Mouse (Mus musculus): ENCODE results near the gene Gm5244.
A peak's percentile ranks its signal among the peaks of the same experiment; 100 is the strongest.

The Gm5244 gene

DNA sequence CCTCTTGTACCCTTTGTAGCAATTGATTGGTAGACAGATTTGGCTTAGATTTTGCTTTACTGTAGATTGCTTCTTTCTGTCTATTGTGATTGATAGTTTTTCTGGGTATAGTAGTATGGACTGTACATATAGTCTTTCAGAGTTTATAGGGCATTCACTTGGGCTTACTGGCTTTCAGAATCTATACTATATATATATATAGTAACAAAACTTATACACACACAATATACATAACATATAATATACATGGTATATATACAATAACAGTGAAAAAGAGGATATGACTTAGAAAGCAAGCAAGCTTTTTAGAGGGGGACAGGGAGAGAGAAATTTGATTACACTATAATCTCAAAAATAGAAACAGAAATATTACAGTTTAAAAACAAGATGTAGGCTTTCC lies at the start of gene Gm5244:
Gm5244 (plus strand) TSS at position 301 of the 400 bp plus-strand sequence.
- no peak for DNase-seq

DNA sequence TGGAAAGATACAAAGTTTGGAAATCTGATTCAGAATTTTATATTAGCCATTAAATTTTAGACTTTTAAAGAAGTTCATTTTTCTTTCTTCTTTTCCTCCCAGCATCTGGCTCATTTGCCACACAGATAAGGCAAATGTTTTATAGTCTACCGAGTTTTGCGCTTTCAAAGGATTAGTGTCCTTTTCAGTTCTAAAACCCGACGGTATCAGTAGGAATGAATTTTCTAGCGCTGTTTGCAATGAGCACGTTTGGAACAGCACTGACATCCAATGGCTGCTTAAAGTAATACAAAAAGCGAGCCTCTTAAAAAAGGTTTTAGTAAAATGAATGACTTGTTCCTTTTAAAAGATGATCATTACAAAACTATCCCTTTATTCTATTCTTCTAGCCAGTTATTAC lies 49.4 kb upstream of the Gm5244 start:
- peak; percentile 9 for DNase-seq

DNA sequence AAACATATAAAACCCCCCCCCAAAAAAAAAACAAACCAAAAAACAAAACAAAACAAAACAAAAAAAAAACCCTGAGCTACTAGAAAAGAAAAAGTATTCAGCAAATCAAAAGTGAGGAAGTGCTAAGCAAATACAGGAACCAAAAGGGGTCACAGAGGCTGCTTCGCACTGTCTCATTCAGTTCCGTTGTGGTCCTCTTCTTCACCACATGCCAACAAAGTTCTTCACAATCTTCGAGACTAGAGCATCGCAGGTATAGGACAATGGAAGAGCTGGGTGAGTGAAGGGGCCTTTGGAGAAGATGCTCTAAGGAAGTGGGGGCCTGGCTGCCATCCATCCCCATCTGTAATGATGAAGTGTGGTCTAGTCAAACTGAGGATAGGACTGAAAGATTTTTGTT lies 48.1 kb upstream of the Gm5244 start:
- DNase-seq = no peak

DNA sequence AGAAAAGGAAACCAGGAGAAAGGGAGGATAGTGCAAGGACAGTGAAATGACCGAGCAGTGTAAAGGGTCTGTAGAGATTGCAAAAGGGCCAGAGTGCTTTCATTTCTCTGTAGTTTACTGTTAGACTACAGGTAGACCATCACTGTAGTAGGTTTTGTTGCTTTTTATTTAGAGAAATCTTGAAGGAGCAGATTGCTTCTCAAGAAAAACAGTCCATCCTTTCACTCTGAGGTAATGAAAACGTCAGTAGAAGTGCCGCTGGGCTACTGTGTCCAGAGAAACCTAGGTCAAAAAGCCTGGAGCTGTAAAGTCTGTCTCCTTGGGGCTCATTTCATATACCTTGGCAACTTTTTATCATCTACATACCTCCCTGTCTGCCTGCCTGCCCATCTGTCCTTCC lies 47.4 kb upstream of the Gm5244 start:
- DNase-seq = no peak

DNA sequence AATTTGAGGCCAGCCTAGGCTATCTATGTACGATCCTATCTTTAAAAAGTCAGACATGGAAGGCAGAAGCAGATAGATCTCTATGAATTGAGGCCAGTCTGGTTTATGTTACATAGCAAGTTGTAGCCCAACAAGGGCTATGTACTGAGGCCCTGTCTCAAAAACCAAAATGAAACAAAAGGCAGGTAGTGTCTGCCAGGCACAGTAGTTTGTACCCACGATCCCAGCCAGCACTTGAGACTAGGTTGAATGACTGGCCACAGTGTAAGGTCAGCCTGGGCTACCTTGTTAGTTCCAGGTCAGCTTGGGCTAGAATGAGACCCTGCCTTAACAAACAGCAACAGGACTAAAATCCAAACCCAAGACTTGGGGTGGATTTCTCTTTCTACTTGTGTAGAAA lies 45.9 kb upstream of the Gm5244 start:
- no peak for DNase-seq

DNA sequence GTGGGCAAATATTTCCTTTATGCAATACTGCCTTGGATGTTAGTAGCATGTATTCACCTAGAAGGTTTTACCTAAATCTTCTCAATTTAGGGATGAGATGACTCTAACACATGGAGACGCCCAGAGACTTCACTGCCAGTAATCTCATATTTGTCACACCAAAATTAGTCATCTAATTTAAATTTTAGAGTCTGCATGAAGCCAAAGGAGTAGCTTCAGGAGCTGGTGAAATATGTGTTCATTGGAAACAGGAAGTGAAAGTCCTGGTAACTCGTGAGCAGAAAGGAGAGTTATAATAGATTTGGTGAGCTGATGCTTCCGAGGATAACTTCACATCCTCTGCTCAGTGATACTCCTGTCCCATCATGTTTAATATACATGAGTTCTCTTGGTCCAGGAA lies 45.4 kb upstream of the Gm5244 start:
- no peak for DNase-seq

DNA sequence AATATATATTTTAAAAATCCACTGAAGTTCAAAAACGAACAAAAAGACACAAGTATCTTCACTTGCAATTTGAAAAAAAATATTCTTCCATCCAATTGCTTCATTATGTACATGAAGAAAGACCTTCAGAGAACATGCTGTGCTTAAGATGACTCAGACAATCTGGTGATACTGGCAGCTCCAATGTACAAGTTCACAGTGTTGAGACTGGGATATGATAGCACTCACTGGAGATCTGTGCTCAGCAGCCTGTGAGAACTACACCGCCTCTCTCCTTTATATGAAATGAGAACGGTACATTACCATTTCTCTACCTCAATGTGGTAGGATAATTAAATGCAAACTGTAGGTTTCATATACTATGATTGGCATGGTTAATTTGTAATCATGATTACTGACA lies 43.7 kb upstream of the Gm5244 start:
- no peak for DNase-seq

DNA sequence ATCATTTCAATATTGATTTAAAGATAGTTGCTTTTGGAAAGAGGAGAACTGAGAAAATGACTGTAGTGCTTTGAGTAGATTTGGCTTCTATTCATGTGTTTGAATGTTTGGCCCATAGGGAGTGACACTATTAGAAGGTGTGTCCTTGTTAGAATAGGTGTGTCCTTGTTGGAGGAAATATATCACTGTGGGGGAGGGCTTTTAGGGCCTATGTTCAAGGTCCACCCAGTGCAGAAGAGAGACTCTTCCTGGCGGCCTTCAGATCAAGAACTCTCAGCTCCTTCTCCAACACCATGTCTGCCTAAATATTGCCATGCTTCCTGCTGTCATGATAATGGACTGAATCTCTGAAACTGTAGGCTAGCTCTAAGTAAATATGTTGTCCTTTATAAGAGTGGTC lies 42.2 kb upstream of the Gm5244 start:
- DNase-seq = no peak

DNA sequence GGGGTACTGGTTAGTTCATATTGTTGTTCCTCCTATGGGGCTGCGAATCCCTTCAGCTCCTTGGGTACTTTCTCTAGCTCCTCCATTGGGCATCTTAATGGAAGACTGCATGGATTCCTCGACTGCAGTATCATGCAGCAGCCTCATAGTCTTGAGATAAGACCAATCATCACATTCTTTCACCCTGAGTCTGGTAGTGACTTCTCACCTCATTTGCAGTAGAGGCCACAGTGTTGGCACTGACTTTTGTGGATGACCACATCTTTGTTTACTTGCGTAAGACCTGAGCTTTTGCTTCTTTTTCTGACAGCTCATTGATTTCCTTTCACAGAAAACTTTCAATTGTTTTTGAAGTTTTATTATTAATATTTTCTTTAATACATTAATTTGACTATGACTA lies 40.8 kb upstream of the Gm5244 start:
- DNase-seq = no peak

DNA sequence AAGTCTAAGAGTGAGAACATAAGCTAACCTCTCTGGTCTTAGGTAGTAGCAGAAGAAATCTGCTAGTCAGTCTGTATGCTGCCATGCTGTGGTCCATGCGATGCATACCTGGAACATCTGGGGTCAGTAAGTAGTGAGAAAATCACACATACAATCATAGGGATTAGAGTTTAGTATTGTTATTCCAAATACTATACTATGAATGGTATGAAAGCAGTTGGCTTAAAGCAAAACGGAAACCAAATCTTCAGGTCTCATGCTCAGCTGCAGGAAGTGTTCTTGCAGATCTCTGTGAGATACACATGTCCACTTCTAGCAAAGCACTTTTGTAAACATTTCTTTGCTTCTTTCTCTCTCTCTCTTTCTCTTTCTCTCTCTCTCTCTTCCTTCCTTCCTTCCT lies 40.3 kb upstream of the Gm5244 start:
- no peak for DNase-seq

DNA sequence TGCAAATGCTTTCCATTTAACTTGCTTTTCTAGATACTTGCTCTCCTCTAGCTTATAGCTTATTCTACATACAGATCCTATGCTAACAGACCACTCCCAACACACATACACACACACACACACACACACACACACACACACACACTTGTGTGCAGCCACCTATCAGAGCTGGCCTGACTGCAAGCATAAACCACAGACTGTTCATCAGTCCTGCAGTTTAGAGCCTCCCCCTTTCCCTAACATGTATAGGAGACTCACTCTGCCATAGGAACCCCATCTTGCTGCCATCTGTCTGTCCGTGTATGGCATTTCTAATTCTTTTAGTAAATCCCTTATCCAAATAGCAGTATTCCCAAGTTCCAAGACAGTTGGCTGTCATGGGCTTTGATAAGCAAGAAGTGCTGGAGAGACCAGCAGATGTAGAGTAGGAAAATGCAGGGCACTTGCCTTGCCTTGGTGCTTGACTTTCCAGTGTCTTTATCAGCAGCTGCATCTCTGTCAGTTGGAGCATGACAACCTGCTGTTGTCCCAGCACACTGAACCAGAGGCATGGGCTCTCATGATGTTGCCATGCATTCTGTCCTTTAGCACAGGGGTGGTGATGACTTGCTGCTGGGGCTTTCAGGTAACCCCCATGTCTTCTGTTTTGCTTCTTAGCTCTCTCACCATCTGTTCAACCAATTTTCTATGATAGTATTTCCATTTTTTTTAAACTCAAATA lies 33.7 kb upstream of the Gm5244 start:
- DNase-seq = no peak

DNA sequence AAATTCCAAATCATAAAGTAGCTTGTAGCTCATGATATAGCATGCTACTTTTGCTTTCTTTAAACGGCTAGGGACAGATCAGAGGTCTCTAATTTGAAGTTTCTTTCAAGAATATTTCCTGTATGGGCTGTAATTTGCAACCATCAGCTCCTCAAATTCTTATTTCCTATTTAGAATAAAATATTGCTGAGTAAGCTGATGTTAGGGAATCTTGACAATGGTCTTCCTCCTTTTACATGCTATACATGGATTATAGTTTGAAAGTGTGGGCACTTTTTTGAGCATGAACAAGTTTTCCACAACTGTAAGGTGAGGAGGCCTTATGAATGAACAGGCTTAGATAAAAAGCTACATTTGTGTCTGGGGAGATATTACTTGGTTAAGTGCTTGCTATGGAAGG lies 32.6 kb upstream of the Gm5244 start:
- DNase-seq = no peak

DNA sequence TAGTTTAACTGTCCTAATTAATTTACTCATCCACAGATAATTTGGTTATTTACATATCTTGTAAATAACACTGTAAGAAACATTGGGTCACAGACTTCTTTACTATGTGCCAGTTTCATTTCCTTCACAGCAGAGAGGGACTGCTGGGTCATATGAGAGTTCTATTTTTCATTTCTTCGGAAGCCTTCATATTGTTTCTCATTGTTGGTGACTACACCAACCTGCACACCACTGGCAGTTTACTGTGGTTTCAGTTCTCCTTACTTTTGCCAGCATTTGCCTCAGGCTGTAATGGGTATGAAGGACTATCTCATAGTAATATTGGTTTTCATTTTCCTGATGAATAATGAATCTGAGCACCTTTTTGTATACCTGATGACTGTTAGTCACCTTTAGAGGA lies 28.0 kb upstream of the Gm5244 start:
- no peak for DNase-seq

DNA sequence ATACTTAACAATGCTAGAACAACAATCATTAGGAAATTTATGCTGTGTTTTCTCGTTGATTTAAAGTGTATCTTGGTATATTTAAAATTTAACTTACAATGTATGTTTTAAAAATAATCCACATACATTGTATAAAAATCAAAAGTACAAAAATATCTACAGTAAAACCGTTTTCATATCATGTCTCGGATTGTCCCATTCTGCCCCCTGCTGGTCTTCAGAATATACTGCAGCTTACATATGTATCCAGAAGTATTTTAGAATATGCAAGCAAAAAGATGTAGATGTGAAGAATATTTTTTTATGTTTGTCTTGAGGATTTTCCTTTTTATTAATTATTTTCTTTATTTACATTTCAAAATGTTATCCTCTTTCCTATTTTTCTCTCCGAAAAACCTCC lies 26.1 kb upstream of the Gm5244 start:
- DNase-seq = peak; percentile 14

DNA sequence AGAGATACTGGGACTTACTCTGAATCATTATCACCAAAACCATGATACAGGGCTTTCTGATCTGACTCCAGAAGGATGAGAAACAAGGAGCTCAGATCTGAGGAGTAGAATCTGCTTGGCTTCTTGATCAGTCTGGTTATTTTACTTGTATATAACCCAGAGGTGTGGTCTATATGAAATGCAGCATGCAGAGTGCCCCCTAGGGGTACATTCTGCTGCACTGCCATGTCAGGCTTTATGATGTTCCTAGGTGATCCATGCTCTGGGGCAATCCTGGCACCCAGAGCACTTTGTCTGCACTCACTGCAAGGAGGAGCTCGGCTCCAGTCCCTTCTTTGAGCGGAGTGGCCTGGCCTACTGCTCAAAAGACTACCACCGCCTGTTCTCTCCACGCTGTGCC lies 21.9 kb upstream of the Gm5244 start:
- peak; percentile 5 for DNase-seq

DNA sequence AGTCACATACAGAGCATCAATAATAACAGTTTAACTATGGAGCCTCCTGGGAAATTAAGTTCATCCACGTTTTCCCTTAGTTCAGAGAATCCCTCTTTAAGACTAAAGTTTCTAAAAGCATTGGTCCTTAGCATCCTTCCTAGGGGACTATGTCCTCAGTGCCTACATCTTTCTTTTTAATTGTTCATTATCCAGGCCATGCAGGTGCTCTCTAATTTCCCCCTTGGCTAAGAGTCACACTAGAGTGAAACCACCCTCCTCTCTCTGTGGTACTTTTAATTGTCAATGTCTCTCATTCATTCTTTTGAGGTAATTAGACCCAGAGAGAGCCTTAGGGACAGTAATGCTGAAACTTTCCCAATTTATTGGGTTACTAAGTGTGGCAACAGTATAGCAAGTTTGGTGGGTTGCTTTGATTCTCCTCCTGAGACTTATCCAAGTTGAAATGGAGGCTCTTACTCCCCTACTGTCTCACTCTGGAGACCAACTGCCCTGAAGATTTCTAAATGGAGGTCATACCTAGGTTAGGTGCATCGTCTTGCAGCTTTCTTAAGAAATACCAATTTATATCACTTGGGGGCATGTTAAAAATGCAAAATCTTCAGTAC lies 15.6 kb upstream of the Gm5244 start:
- DNase-seq = no peak

DNA sequence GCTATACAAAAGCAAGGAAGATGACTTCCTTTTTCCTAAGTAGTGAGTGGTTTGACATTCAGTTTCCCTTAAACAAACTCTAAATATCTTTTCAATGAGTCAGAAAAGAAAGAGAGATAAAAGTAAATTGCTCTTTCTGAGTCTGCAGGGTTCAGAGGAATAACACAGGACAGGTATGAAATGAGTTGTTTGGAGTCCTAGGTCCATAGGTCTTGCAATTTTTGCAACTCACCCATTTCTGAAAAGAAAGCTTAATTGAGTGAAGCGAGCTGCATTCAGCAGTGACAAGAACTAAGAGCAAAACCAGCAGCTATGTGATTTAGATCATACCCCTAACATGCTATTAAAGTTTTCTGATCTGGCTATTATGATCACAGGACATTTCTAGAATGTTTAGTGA lies 14.9 kb upstream of the Gm5244 start:
- no peak for DNase-seq

DNA sequence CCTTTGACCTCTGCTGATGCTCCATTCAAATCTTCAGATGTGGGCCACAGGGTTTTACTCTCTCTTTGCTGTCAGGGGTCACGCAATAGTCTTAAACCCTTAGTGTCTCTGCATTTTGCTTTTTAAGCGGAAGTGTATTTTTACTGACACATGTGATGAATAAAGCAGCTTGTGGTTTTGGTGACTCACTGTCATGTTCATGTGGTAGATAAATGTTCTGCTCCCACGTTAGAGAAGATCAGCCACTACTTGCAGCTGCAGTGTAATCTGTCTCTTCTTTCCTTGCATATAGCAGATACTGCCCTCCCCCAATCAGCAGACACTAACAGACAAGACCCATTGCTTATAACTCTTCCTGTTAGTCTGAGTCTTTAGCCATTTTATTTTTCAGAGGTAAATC lies 12.9 kb upstream of the Gm5244 start:
- peak; percentile 4 for DNase-seq

DNA sequence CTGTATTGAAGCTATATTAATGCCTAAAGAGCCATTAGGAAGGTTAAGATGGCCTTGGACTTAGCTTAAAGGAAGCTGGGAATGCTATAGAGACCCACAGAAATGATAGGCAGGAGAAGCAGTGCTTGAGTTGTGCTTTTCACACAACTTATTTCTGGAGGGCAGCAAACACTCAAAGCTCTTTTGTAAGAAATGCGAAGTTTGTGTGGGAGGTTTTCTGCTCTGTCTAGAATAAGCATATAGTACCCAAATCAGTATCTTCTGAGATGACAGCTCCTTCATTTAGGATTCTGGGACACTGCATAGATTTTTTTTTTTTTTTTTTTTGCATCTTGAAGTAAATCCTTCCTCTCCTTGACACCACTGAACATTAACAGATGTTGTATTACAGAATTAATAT lies 8.0 kb upstream of the Gm5244 start:
- DNase-seq = no peak

DNA sequence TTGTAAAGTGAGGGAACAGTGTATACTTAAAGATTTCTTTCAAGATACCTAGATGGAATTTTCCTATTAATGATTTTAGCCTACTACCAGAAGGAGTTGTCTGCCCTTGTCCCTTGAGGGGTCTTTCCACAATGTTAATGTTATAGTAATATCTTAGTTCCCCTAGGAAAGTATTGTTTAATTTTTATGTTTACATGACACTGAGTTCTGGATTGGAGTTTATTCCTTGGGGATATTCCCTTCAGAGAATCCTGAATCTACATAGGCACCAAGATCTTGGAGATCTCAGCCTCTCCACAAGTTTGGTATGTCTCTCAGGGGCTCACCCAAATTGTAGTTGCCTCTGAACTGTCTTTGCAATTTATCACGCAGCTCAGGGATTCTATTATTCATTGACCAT lies 10.5 kb downstream of the Gm5244 start, which contains the start of gene Olfr1444:
Olfr1444 (plus strand) TSS at position 301 of the 400 bp plus-strand sequence.
- DNase-seq = no peak

DNA sequence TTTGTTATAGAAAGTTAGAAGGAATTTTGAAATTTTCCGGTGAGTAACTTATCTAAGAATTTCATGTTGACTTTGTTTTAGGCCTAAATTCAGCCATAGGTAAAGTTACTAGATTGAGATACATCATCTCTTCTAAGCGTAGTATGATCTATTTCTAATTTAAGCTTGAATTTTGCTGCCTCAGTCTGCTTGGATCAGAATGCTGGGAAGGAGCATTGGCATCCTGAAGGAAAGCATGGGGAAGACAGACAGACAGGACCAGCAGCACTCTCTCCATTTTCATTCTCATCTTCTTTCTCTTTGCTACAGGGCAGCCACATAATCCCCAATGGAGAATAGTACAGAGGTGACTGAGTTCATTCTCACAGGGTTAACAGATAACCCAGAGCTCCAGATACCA lies 37.1 kb downstream of the Gm5244 start, which contains the start of gene Olfr1445:
Olfr1445 (plus strand) TSS at position 301 of the 400 bp plus-strand sequence.
- DNase-seq = no peak

DNA sequence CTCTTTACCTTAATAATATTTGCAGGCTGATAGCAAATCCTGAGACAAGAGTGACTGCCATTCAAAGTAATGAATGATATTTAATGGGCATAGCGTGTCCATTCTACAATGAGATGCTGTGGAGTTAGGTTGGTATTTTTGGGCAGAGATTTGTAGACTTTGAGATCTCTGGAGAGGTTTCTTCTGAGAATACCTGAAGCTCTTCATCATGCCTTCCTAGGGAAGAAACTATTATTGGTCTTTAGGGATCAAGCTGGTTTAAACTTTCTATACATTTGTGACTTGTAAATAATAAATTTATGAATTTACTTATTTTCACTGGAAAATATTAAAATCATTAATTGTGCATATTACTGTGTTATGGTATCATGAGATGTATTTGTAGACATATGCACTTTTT lies 46.9 kb downstream of the Gm5244 start, which contains the start of gene Olfr1446:
Olfr1446 (minus strand) TSS at position 101 of the 400 bp plus-strand sequence.
- DNase-seq = no peak
